Mouse (Mus musculus) midbrain, embryonic 16.5 days (tissue): Measurements from ENCODE around the gene Cdk20. TPM values are rescaled to one million over a fixed set of nuclear protein-coding genes. Genes with fewer than 3 reads are reported as not detected.
A peak's percentile ranks its signal among the peaks of the same experiment; 100 is the strongest.

Source experiments
- ATAC-seq: fragments of 200-750 bp; cut with Nextera tagmentation; 2 replicates; pipeline ENCODE4 v1.8.0; 2017; ENCODE audit warnings: moderate TSS enrichment
- H3K27ac ChIP-seq: fragments of 300-500 bp; sonication (generic); 2 replicates; pipeline ENCODE4 v1.5.1; 2014; ENCODE audit warnings: mild to moderate bottlenecking, low read length, mixed read lengths
- H3K27me3 ChIP-seq: fragments of 300-500 bp; sonication (generic); 2 replicates; pipeline ENCODE4 v1.6.1; 2014; ENCODE audit warnings: low read depth, low read length, mixed read lengths; ENCODE audit not compliant: control insufficient read depth, insufficient read depth
- H3K36me3 ChIP-seq: fragments of 300-500 bp; sonication (generic); 2 replicates; pipeline ENCODE4 v1.6.1; 2014; ENCODE audit warnings: mild to moderate bottlenecking, low read length, moderate library complexity, mixed read lengths; ENCODE audit not compliant: control insufficient read depth, insufficient read depth
- H3K4me1 ChIP-seq: fragments of 300-500 bp; sonication (generic); 2 replicates; pipeline ENCODE4 v1.6.1; 2014; ENCODE audit warnings: mild to moderate bottlenecking, low read length, mixed read lengths; ENCODE audit not compliant: control insufficient read depth, insufficient read depth
- H3K4me2 ChIP-seq: fragments of 300-500 bp; sonication (generic); 2 replicates; pipeline ENCODE4 v1.6.1; 2014; ENCODE audit warnings: mild to moderate bottlenecking, low read length, mixed read lengths
- H3K4me3 ChIP-seq: fragments of 300-500 bp; sonication (generic); 2 replicates; pipeline ENCODE4 v1.5.1; 2014; ENCODE audit warnings: low read depth, mild to moderate bottlenecking, low read length, moderate library complexity, mixed read lengths
- H3K9ac ChIP-seq: fragments of 300-500 bp; sonication (generic); 2 replicates; pipeline ENCODE4 v1.6.1; 2014; ENCODE audit warnings: low read depth, low read length, mixed read lengths
- H3K9me3 ChIP-seq: fragments of 300-500 bp; sonication (generic); replicated peaks from 2 replicates; pipeline ENCODE4 v1.6.1; 2014; ENCODE audit warnings: mild to moderate bottlenecking, low read length, mixed read lengths; ENCODE audit not compliant: control insufficient read depth, poor library complexity, severe bottlenecking
- WGBS: fragments of 180-500 bp; shearing (Covaris S2); extraction: QIAGEN DNeasy Blood & Tissue Kit; methylation state at CpG from one replicate; pipeline ENCODE4 v1.1.7; 2014; 5-methylcytosine and 5-hydroxymethylcytosine counted together
- polyA plus RNA-seq: library from polyadenylated mRNA; unstranded; fragments of >200 nt; fragmentation: Nextera tagmentation; extraction: Ambion mirVana; gene quantifications from 2 replicates; pipeline ENCODE4 v1.2.1, GENCODE M21; 2015

Cdk20 gene
- polyA plus RNA-seq, 1 experiment from 2014 or later, result 29.3 TPM

DNA sequence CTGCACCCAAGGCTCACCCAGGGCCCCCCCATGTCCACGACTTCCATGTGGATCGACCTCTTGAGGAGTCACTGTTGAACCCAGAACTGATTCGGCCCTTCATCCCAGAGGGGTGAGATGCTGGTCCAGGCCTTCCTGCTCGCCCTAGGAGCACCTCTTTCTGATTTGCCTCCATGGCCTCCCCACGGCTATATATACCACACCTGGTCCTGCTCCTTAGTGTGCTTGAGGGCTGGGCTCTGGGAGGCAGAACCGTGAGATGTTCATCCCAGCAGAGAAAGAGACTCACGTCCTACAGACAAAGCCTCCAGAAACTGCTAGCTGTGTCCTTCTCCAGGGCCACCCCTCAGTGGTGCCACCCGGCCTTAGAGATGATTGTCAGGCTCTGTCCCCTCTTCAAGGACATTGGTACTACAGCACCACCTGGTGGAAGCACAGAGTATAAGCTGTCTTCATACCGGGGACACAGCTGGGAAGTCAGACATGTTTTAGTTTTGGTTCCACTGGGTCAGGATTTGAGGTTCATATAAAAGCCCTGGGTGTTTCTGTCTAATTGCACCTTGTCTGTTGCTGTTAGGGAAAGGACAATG, 6.8 kb downstream of the Cdk20 start:
- Histone ChIP-seq H3K9me3 (no peaks in the 10 kb centered on the region), H3K4me3 (no peak overlapping the region), H3K4me2 (no peak overlapping the region), H3K9ac (no peak overlapping the region), H3K36me3 (peaks cover 8% of the 10 kb centered on the region), H3K27ac (no peak overlapping the region), H3K27me3 (no peaks in the 10 kb centered on the region), H3K4me1 (peaks cover 2% of the 10 kb centered on the region; the same call in 1 of the 2 replicates)
- ATAC-seq, result peak; percentile 56; the same call in 1 of the 2 replicates
- 55% methylated on average over 9 of the region's 9 CpGs for WGBS

- no peak overlapping the region for H3K9ac ChIP-seq
- H3K9me3 ChIP-seq, result no peaks in the 10 kb centered on the region
- no peak overlapping the region for H3K4me2 ChIP-seq
- peaks cover 8% of the 10 kb centered on the region for H3K36me3 ChIP-seq
- 80% methylated on average over 5 of the region's 5 CpGs for WGBS
- no peak overlapping the region for H3K27ac ChIP-seq
- no peaks in the 10 kb centered on the region for H3K4me1 ChIP-seq
- no peaks in the 10 kb centered on the region for H3K27me3 ChIP-seq
- no peak for ATAC-seq
- no peak overlapping the region for H3K4me3 ChIP-seq
Observed at GRCm38 (mm10) chr13:64439471-64439870, 7.4 kb downstream of the Cdk20 start.

GRCm38 (mm10) chr13:64440592-64440991, 8.5 kb downstream of the Cdk20 start:
- Histone ChIP-seq H3K4me1 (no peaks in the 10 kb centered on the region), H3K9ac (no peak overlapping the region), H3K27ac (no peak overlapping the region), H3K27me3 (no peaks in the 10 kb centered on the region), H3K4me2 (no peak overlapping the region), H3K36me3 (peaks cover 8% of the 10 kb centered on the region), H3K9me3 (no peaks in the 10 kb centered on the region), H3K4me3 (no peak overlapping the region)
- 87% methylated on average over 4 of the region's 4 CpGs for WGBS
- ATAC-seq, result no peak

GRCm38 (mm10) chr13:64443263-64443894, 11.3 kb downstream of the Cdk20 start:
- Histone ChIP-seq H3K27me3 (no peaks in the 10 kb centered on the region), H3K4me2 (no peak overlapping the region), H3K36me3 (peaks cover 6% of the 10 kb centered on the region), H3K4me3 (no peak overlapping the region), H3K9me3 (no peaks in the 10 kb centered on the region), H3K27ac (no peak overlapping the region), H3K9ac (no peak overlapping the region), H3K4me1 (no peaks in the 10 kb centered on the region)
- peak; percentile 85 for ATAC-seq
- 58% methylated on average over 4 of the region's 4 CpGs for WGBS

GRCm38 (mm10) chr13:64445254-64445920, 13.3 kb downstream of the Cdk20 start:
- Histone ChIP-seq H3K9ac (no peak overlapping the region), H3K4me2 (no peak overlapping the region), H3K27me3 (no peaks in the 10 kb centered on the region), H3K36me3 (no peaks in the 10 kb centered on the region), H3K27ac (no peak overlapping the region), H3K4me3 (no peak overlapping the region), H3K9me3 (no peaks in the 10 kb centered on the region), H3K4me1 (no peaks in the 10 kb centered on the region)
- no peak for ATAC-seq
- WGBS, result 59% methylated on average over 9 of the region's 9 CpGs

DNA sequence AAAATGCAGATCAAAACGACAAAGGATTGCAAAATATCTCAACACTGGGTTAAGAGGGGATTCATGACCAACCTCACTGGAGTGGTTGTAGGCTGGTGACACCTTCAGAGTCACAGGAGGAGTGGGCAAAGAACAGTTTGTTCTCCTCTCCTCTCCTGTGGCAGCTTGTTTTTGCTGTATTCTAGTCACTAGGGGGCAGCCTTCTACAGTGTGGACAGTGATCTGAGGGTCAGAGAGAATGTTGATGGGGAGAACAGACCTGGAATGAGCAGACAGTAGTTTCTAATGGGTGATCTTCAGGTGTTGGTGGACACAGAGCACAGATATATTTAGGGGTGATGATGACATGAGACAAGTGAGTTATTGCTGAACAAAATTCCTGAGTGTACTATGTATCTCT, 15.8 kb downstream of the Cdk20 start:
- Histone ChIP-seq H3K27ac (no peak overlapping the region), H3K36me3 (no peaks in the 10 kb centered on the region), H3K4me3 (no peak overlapping the region), H3K27me3 (no peaks in the 10 kb centered on the region), H3K4me2 (no peak overlapping the region), H3K9ac (no peak overlapping the region), H3K4me1 (no peaks in the 10 kb centered on the region), H3K9me3 (no peaks in the 10 kb centered on the region)
- WGBS, result 3% methylated on average over 1 of the region's 1 CpGs
- no peak for ATAC-seq

DNA sequence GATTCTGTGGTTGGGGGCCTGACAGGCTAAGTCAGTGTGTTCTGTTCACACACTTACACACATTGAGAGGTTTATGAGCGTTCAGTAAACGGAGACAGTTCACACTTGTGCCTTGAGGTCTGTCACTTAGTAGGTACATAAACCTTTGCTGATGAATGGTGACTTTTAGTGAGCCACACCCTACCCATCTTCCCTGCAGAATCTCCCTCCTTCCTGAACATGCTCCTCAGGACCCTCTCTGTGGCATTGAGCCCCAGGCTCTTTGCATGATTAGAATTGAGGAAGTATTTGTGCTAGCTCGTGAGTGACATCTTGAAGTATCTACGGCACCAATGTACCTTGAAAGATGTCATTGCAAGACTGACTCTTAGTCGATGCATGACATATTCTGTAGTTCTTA, 16.6 kb downstream of the Cdk20 start:
- Histone ChIP-seq H3K4me3 (no peak overlapping the region), H3K9me3 (no peaks in the 10 kb centered on the region), H3K27me3 (no peaks in the 10 kb centered on the region), H3K4me1 (no peaks in the 10 kb centered on the region), H3K36me3 (no peaks in the 10 kb centered on the region), H3K9ac (no peak overlapping the region), H3K27ac (no peak overlapping the region), H3K4me2 (no peak overlapping the region)
- no peak for ATAC-seq
- WGBS, result 86% methylated on average over 5 of the region's 5 CpGs

DNA sequence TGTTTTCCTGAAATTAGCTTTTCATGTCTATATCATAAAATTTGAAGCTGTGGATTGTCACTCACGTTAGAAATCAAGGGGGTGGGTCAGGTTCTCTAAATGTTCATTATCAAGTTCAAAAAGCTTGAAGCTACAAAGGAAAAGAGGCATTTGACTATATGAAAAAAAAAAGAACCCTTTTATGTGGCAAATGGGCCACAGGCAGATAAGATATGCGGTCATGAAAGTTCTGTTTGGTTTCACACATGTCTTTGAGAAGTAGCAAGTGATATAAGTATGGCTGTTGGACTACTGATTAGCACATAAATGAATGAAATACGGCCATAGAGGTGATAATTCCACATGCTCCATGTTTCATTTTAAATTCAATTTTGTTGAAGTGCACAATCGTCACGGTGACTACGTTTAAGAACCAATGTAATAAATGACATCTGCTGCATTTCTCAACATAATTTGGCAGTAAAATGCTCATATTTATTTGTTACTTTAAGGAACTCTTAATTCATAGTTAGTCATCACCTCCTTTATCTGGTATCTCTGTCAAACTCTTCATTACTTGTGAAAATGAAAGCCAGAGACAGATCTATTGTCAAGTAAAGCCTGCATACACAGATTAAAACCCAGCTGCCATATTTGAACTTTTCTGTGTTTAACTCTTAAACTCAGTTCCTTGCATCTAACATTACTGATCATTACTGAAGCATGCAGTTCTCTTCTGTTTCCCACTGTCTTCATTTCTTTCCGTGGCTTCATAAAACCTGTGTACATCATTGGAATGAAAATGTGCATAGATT, 18.1 kb downstream of the Cdk20 start:
- Histone ChIP-seq H3K27ac (no peak overlapping the region), H3K9me3 (no peaks in the 10 kb centered on the region), H3K9ac (no peak overlapping the region), H3K36me3 (no peaks in the 10 kb centered on the region), H3K27me3 (no peaks in the 10 kb centered on the region), H3K4me1 (no peaks in the 10 kb centered on the region), H3K4me2 (no peak overlapping the region), H3K4me3 (no peak overlapping the region)
- ATAC-seq, result no peak
- 74% methylated on average over 7 of the region's 7 CpGs for WGBS
